Mouse (Mus musculus) embryonic facial prominence, embryonic 15.5 days (tissue): ENCODE measurements at regions not wholly inside any gene's neighbourhood (a gene's known extent, or its start where the extent isn't known, plus 50 kb on each side); places are given as distances from the start of the nearest gene placed in this dataset.

ENCODE experiments used
- ATAC-seq: fragments of 200-750 bp; cut with Nextera tagmentation; 2 replicates; pipeline ENCODE4 v1.8.0; 2017; ENCODE audit warnings: low read depth, moderate TSS enrichment; ENCODE audit not compliant: insufficient number of reproducible peaks, low FRiP score, low TSS enrichment
- H3K27ac ChIP-seq: fragments of 300-500 bp; sonication (generic); replicated peaks from 2 replicates; pipeline ENCODE4 v1.5.1; 2015; ENCODE audit warnings: mild to moderate bottlenecking, inconsistent platforms
- H3K27me3 ChIP-seq: fragments of 300-500 bp; sonication (generic); 2 replicates; pipeline ENCODE4 v1.6.1; 2015; ENCODE audit warnings: inconsistent platforms
- H3K36me3 ChIP-seq: fragments of 300-500 bp; sonication (generic); 2 replicates; pipeline ENCODE4 v1.6.1; 2015; ENCODE audit warnings: mild to moderate bottlenecking, inconsistent platforms
- H3K4me1 ChIP-seq: fragments of 300-500 bp; sonication (generic); 2 replicates; pipeline ENCODE4 v1.6.1; 2015; ENCODE audit warnings: inconsistent platforms
- H3K4me2 ChIP-seq: fragments of 300-500 bp; sonication (generic); replicated peaks from 2 replicates; pipeline ENCODE4 v1.6.1; 2015; ENCODE audit warnings: mild to moderate bottlenecking, inconsistent platforms
- H3K4me3 ChIP-seq: fragments of 300-500 bp; sonication (generic); replicated peaks from 2 replicates; pipeline ENCODE4 v1.5.1; 2015; ENCODE audit warnings: mild to moderate bottlenecking, inconsistent platforms
- H3K9ac ChIP-seq: fragments of 300-500 bp; sonication (generic); 2 replicates; pipeline ENCODE4 v1.6.1; 2015; ENCODE audit warnings: inconsistent platforms
- H3K9me3 ChIP-seq: fragments of 300-500 bp; sonication (generic); replicated peaks from 2 replicates; pipeline ENCODE4 v1.6.1; 2016; ENCODE audit warnings: inconsistent platforms
- WGBS: fragments of 180-500 bp; shearing (Covaris S2); methylation state at CpG from one replicate; pipeline ENCODE4 v1.1.7; 2015; 5-methylcytosine and 5-hydroxymethylcytosine counted together

DNA sequence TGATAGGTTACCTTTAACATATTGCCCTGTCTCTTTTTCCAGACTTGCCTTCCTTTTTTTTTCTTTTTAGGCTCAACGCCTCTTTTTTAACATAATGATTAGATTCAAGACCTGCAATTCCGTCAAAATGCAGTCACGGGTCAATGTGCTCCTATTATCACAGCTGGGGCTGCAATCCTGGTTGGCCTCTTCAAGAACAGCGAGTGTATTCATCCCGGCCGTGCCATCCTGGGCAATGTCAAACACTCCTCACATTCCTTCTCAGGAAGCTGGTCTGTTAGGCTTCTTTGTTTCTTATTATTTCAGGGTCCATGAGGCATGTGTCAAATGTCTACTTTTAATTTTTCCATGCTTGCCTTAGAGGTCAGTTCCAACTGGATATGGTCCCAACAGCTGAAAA lies 413.5 kb upstream of the Frg1 start:
- 48% methylated on average over 6 of the region's 6 CpGs for WGBS
- ATAC-seq: no peak
- Histone ChIP-seq H3K27me3 (no peaks in the 10 kb centered on the region), H3K4me3 (no peak overlapping the region), H3K4me2 (no peak overlapping the region), H3K4me1 (no peaks in the 10 kb centered on the region), H3K27ac (no peak overlapping the region), H3K9me3 (no peaks in the 10 kb centered on the region), H3K9ac (no peak overlapping the region), H3K36me3 (no peaks in the 10 kb centered on the region)

DNA sequence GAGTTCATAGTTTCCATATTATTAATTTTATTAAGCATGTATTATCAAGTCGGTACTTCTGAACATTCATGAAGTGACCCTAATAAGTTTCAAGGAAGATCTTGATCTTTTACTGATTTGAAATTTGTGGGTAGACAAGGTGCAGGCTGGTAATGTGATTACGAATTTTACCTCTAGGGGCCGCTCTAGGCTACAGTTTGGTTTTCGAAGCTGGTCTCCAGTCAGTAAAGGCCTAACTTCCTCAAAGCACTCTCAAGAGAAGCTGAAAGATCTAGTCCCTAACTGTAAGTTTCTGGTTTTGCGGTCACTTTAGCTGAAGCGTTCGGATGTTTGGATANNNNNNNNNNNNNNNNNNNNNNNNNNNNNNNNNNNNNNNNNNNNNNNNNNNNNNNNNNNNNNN lies 408.1 kb upstream of the Frg1 start:
- Histone ChIP-seq H3K9ac (no peak overlapping the region), H3K36me3 (no peaks in the 10 kb centered on the region)
- WGBS: 20% methylated on average over 7 of the region's 7 CpGs

DNA sequence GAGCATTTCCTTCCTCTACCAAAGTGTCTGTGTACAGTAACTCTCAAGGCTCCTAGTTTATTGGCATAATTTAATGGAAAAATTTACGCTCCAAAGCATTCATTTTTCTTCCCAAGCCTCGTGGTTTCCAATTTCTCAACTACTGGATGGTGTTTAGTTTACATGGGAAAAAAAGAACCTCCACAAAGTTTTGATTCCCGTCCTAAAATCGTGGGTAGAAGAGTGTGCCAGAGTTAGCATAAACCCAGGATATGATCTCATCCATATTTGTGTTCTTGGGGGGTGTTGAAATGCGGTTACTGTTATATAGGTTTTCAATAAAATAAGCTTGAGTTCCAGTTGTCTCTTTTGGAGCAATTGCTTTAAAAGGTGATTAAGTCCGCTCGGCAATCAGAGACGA lies 406.2 kb upstream of the Frg1 start:
- no peak for ATAC-seq
- Histone ChIP-seq H3K4me3 (no peak overlapping the region), H3K27ac (no peak overlapping the region), H3K36me3 (no peaks in the 10 kb centered on the region), H3K9me3 (no peaks in the 10 kb centered on the region), H3K4me1 (no peaks in the 10 kb centered on the region), H3K27me3 (no peaks in the 10 kb centered on the region), H3K4me2 (no peak overlapping the region), H3K9ac (no peak overlapping the region)
- WGBS: 61% methylated on average over 8 of the region's 8 CpGs

More for the DNA sequence above, 408.1 kb upstream of the Frg1 start:
- ATAC-seq: no peak
- Histone ChIP-seq H3K4me2 (no peak overlapping the region), H3K4me3 (no peak overlapping the region), H3K9me3 (no peaks in the 10 kb centered on the region), H3K4me1 (no peaks in the 10 kb centered on the region), H3K27me3 (no peaks in the 10 kb centered on the region), H3K27ac (no peak overlapping the region)

DNA sequence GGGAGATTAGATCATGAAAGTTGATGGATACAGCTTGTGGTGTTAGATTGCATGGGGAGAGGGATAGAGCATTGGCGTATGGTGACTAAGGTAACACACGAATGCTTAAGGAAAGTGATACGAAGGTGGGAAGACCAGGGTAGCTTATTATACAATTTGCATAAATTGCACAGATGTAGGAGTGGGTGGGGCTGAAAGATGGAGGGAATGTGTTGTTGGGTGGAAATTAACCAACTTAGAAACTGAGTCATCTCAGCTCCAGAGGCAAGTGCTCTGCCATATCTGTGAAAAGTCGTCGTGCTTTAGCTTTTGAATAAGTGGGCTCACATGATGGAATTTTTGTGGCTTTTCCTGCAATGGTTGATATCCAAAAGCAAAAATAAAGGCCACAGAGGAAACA lies 404.8 kb upstream of the Frg1 start:
- no peaks in the 10 kb centered on the region for H3K27me3 ChIP-seq
- no peaks in the 10 kb centered on the region for H3K9me3 ChIP-seq
- no peaks in the 10 kb centered on the region; the same call in 1 of the 2 replicates for H3K4me1 ChIP-seq
- H3K4me3 ChIP-seq: no peak overlapping the region
- ATAC-seq: no peak
- H3K4me2 ChIP-seq: no peak overlapping the region
- WGBS: 84% methylated on average over 5 of the region's 5 CpGs
- no peak overlapping the region for H3K27ac ChIP-seq
- H3K36me3 ChIP-seq: no peaks in the 10 kb centered on the region
- H3K9ac ChIP-seq: no peak overlapping the region

DNA sequence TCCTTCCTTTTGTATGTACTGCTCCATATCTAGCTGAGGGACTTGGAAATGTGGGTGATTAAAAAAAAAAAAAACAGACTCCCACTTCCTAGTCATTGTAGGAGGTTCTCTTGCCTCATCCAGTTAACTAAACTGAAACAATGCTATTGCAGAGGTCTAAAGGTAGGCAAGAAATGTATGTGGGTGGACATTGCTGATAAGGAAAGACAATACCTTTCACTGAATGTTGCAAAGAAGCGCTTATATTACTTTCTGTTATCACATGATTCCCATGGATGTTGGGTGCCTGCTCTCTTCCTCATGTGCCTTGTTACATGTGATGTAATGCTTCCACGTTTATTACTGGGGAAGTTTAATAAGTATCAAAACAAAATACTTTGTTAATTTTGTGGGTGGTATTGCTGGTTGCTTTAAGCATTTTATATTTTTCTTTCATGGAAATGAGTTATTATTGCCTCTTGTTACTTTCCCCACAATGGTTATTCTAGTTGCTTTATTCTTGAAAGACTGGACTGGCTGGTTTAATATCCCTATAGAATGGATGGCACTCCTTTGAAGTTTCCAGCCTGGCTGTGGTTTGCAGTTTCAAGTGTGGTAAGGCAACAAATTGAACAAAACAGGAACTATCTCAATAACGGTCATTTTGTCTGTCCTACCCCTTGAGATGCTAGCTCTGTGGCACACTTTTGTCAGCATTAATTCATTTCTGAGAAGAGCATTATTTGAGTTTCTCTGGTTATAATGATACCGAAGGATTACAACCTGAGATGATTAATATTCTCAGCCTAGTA lies 403.9 kb upstream of the Frg1 start:
- no peak for ATAC-seq
- H3K27ac ChIP-seq: no peak overlapping the region
- H3K27me3 ChIP-seq: no peaks in the 10 kb centered on the region
- no peaks in the 10 kb centered on the region for H3K36me3 ChIP-seq
- H3K9me3 ChIP-seq: no peaks in the 10 kb centered on the region
- no peaks in the 10 kb centered on the region; the same call in 1 of the 2 replicates for H3K4me1 ChIP-seq
- H3K4me3 ChIP-seq: no peak overlapping the region
- no peak overlapping the region for H3K4me2 ChIP-seq
- 80% methylated on average over 4 of the region's 4 CpGs for WGBS
- H3K9ac ChIP-seq: no peak overlapping the region

DNA sequence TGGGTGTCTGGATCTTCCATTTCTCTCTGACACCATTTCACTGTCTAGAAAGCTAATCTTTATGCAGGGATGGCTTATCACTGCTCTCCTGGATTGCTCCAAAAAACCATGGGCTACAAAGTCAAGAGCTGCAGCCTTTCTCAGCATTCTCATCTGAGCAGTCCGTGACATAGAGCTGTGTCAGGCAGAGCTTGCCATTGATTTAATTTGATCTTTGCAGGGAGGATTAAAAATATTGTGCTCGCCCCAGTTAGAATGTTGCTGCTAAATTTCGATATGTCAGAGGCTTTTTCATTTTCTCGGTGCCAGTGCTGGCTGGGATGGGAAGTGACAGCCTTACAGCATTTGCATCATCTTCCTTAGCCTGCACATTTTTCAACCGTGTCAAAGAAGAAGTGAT lies 401.7 kb upstream of the Frg1 start:
- no peaks in the 10 kb centered on the region for H3K36me3 ChIP-seq
- H3K4me1 ChIP-seq: no peaks in the 10 kb centered on the region; the same call in 1 of the 2 replicates
- H3K27me3 ChIP-seq: no peaks in the 10 kb centered on the region
- no peak overlapping the region for H3K9ac ChIP-seq
- WGBS: 44% methylated on average over 5 of the region's 5 CpGs
- ATAC-seq: no peak
- H3K4me2 ChIP-seq: no peak overlapping the region
- H3K9me3 ChIP-seq: no peaks in the 10 kb centered on the region
- H3K4me3 ChIP-seq: no peak overlapping the region
- peak overlapping the region; percentile 44; the same call in 1 of the 2 replicates for H3K27ac ChIP-seq

DNA sequence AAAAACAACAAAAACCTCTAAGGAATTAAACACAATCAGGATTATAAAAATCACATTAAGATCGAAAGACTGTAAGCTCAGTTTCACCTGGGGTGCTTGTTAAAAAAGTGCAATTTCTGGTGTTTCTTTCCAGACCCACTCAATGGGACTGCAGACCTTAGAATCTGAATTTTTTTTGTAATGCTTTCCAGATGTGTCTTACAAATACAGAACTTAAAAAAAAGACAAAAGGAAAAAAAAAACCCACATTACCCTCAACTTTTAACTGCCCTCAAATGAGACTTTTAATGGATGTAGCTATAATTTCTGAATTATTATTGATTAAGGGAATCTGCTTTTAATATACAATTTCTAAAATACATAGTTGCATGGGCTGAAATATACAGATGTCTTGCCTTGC lies 401.2 kb upstream of the Frg1 start:
- Histone ChIP-seq H3K27ac (no peak overlapping the region), H3K36me3 (no peaks in the 10 kb centered on the region), H3K4me1 (no peaks in the 10 kb centered on the region; the same call in 1 of the 2 replicates), H3K9ac (no peak overlapping the region), H3K27me3 (no peaks in the 10 kb centered on the region), H3K4me2 (no peak overlapping the region), H3K4me3 (no peak overlapping the region), H3K9me3 (no peaks in the 10 kb centered on the region)
- 25% methylated on average over 1 of the region's 1 CpGs for WGBS
- no peak for ATAC-seq

DNA sequence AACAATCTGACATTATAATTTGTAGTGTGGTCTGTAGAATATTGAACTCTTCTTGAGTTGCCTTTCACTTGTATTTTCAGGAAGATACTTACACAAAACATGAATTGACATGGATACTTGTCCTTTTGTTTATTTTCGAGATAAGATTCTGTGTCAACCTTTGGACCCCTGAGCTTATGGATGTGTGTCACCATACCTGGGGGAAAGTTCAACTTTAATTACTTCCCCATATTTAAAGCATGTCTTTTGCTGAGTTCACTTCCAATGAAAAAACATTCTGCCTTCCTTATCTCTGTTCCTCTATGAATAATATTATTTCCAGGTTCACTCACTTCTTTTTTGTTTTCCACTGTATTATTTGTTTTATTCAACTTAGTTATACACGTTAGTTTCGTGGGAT lies 398.4 kb upstream of the Frg1 start:
- H3K9me3 ChIP-seq: no peaks in the 10 kb centered on the region
- H3K36me3 ChIP-seq: no peaks in the 10 kb centered on the region
- H3K4me3 ChIP-seq: no peak overlapping the region
- no peak overlapping the region for H3K4me2 ChIP-seq
- H3K4me1 ChIP-seq: no peaks in the 10 kb centered on the region; the same call in 1 of the 2 replicates
- no peaks in the 10 kb centered on the region for H3K27me3 ChIP-seq
- H3K27ac ChIP-seq: no peak overlapping the region
- 86% methylated on average over 3 of the region's 3 CpGs for WGBS
- no peak for ATAC-seq
- H3K9ac ChIP-seq: no peak overlapping the region

DNA sequence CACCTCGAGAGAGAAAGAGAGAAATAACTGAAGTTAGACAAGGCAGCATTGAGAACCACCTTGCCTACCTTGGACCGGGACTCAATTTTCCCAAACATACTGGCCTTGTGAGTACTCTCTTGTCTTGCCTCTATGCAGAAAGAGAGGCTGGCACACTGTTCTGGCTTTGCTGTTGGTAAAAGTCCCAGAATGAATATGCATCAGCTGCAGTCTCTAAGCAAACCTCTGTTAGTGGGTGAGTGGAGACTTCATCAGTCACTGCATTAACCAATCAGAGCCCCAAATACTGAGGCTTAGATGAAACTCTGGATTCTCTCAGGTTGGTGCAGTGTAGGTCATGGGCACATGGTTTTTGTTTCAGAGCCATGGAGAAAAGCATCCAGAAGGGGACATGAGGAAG lies 378.8 kb upstream of the Frg1 start:
- WGBS: 64% methylated on average over 2 of the region's 2 CpGs
- H3K27me3 ChIP-seq: no peaks in the 10 kb centered on the region
- H3K4me3 ChIP-seq: no peak overlapping the region
- no peak overlapping the region for H3K27ac ChIP-seq
- no peaks in the 10 kb centered on the region for H3K4me1 ChIP-seq
- H3K4me2 ChIP-seq: no peak overlapping the region
- no peaks in the 10 kb centered on the region for H3K9me3 ChIP-seq
- no peak for ATAC-seq
- no peaks in the 10 kb centered on the region for H3K36me3 ChIP-seq
- H3K9ac ChIP-seq: no peak overlapping the region

DNA sequence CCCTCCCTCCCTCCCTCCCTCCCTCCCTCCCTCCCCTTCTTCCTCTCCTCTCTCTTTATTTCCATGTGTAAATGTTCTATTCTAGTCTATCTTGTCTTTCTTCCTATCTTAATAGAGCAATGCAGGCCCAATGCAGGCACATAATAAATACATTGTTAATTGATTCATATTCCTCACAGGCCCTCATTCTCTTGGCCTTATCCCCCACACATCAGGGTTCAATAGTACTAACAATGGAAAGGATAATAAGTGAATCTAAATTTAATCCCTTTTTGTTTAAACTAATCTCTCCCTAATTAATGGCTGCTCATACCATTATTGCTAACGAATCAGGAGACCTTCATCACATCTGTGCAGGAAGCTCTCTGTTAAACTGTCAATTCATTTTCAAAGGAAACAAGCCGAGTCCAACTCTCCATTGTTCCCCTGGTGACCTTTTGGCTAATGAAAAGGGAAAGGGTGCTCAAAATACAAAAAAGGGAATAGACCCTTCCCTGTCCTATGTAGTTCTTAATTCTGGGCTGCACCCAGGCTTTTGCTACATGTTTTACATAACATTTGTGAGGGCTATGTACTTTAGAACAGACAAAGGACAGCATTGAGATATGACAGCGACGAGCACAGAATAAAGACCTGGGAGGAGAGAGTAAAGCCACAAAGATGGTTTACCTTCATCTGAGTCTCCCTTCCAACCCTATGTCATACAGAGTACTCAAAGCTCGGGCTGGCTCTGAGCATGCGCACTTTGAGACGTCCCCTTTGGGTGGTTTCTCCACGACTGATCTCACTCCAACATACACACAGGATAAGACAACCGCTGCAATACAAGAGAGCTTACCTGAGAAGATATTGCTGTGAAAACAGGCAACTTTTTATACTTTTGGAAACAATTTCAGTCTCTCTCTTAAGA lies 370.3 kb upstream of the Frg1 start:
- 79% methylated on average over 9 of the region's 9 CpGs for WGBS
- ATAC-seq: no peak
- Histone ChIP-seq H3K4me2 (no peak overlapping the region), H3K27me3 (no peaks in the 10 kb centered on the region), H3K27ac (no peak overlapping the region), H3K4me1 (no peaks in the 10 kb centered on the region), H3K36me3 (no peaks in the 10 kb centered on the region), H3K9ac (no peak overlapping the region), H3K9me3 (no peaks in the 10 kb centered on the region), H3K4me3 (no peak overlapping the region)

DNA sequence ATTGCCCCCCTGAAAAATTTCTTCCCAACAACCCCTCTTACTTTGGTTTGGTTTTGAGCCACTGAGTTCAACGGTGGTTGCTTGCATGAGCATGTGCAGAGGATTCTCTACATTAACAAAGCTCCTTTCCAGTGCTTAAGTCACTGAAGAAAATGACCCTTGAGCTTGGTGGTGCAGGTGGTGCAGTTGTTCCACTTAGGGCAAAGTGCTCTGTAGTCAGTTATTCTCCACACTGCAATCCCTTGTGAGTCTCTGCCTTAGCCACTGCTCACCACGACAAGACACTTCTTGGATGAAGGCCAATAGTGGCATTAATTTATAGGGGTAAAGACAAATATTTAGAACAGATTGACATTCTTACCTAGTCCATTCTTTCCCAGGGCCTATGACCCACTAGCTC lies 369.1 kb upstream of the Frg1 start:
- Histone ChIP-seq H3K36me3 (no peaks in the 10 kb centered on the region), H3K4me1 (no peaks in the 10 kb centered on the region), H3K27me3 (no peaks in the 10 kb centered on the region), H3K4me3 (no peak overlapping the region), H3K9ac (no peak overlapping the region), H3K27ac (no peak overlapping the region), H3K4me2 (no peak overlapping the region), H3K9me3 (no peaks in the 10 kb centered on the region)
- WGBS: 53% methylated on average over 2 of the region's 2 CpGs
- ATAC-seq: no peak
